Mouse (Mus musculus): Measurements from ENCODE around the gene Pdlim5.

Pdlim5 gene

DNA sequence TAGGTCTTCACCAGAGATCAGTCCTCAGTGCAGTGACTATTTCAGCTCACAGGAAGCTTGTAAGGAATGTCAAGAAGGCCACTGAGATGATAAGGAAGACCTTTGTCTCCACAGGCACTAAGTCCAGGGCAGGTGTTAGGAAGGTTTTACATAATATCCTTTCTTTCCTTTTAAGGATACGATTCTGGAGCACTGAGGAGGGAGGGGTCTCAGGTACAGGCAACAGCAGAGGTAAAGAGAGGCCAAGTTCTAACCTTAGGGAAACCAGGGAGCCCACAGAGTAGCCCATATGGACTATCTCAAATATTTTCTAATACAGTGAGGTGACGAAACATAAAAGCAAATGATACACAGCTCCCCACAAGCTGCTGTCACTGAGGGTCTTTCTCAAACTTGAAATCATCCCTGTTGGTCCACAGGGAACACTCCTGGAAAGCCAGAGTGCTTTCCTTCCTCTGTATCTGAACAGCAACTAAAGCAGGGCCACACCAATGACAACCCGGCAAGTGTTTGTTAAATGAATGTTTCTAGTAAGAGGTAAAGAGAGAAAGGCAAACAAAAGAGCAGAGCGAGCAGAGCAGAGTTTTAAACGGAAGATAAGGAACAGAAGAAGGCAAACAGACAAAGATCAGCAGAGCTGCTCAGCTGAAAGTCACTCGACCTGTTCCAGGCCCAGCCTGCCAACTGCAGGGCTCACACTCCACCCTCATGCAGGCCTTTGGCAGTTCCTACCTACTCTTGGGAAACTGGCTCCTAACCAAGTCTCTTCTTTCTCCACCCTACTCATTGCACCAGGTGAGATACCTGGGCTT is 55.9 kb downstream of the Pdlim5 start:
- no peak for DNase-seq (ENCODE audit: low read depth)

DNA sequence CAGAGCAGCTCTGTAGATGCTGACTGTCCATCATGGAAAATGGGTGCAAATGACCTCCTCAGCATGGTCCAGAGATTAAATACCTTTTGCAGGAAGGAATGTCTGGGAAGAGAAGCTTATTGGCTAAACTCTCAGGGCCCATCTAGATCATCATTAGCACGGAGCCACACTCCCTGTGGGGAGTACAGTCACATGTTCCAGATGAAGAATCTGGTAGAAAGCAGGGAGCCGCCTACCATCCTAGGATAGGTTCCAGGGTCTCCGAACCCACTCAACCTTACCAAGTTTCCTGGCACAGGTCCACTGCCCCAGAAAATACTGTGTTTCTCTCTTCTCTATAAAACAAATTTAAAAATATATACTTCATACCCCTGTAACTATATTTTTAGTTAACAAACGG is 57.4 kb downstream of the Pdlim5 start:
- DNase-seq (ENCODE audit: low read depth) = no peak

DNA sequence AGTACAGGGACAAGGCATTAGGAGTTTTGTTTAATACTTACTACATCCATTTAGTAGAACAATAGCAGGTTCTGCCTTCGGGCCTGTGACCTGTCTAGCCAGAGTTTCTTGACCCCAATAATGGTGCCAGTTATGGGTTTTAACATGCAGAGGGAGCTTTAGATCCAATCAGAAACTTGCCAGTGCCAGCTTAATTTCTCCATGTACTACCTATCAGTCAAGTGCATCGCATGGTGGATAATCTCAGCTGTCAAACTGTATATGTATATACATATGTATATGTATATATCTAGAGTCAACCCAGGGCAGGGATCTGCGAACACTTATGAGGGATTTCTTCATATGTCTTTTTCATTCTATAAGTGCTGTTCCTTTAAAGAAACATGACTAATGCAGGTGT is 61.0 kb downstream of the Pdlim5 start:
- no peak for DNase-seq (ENCODE audit: low read depth)

- DNase-seq (ENCODE audit: low read depth) = no peak
These were observed 62.0 kb downstream of the Pdlim5 start for GRCm38 (mm10) chr3:142333458-142333857.

- DNase-seq (ENCODE audit: low read depth) = peak; percentile 91
These were observed 62.8 kb downstream of the Pdlim5 start for GRCm38 (mm10) chr3:142332716-142333115.

- DNase-seq (ENCODE audit: low read depth) = peak; percentile 88
These were observed 63.5 kb downstream of the Pdlim5 start for GRCm38 (mm10) chr3:142331872-142332554.

DNA sequence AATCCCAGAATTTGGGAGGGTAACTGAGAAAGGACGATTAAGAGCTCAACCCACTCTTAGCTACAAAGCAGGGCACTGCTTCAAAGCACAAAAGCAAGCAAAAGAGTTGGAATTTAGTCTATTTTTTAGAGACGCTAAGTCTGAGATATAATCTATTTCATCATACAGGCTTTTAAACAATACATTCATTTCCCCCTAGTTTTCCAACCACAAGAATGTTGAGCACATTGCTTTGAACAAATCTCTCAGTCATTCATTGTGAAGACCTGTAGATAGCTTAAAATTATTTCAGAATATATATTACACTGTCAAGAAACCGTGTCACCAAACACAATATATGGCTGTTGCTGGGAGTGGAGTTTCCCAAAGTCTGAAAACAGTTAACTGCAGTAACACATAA is 65.1 kb downstream of the Pdlim5 start:
- peak; percentile 71 for DNase-seq (ENCODE audit: low read depth)

- no peak for DNase-seq (ENCODE audit: low read depth)
These were observed 71.9 kb downstream of the Pdlim5 start for GRCm38 (mm10) chr3:142323592-142323991.

DNA sequence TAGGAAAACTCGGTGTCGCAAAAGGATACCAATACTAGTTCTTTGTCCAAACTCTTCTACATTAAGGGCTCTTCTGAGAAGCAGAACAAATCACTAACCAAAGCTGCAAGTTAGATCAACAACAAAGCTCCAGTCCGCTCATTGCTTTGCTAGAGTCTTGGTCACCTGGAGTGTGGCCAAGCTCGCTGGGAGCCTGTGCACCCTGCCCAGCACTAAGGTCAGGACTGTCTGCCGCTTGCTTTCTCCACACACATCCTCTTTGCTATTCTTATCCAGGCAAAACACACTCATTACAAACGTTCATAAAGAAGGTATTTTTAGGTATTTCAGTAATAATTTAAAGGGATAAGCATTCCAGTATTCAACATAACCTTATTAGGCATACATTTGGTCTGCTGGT is 73.6 kb downstream of the Pdlim5 start:
- DNase-seq (ENCODE audit: low read depth) = peak; percentile 56

- peak; percentile 37 for DNase-seq (ENCODE audit: low read depth)
These were observed 77.3 kb downstream of the Pdlim5 start for GRCm38 (mm10) chr3:142318147-142318546.

- no peak for DNase-seq (ENCODE audit: low read depth)
These were observed 79.3 kb downstream of the Pdlim5 start for GRCm38 (mm10) chr3:142316138-142316740.

DNA sequence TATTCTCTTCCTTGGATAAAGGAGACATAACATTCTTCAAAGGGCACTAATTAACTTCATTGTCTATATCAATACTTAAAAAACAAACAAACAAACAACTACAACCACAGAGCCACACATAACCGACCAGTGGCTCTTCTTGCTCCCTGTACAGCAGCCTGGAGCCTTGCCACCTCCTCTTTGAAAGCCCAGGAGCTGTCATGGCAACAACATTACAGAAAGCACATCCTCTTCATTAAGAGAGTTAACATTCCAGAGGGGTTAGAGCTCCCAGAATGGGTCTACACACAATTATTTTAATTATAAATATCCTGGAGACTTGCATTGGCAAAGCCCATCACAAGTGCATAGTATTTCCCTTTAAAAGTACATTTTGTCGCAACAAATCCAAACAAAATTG is 84.4 kb downstream of the Pdlim5 start:
- no peak for DNase-seq (ENCODE audit: low read depth)

DNA sequence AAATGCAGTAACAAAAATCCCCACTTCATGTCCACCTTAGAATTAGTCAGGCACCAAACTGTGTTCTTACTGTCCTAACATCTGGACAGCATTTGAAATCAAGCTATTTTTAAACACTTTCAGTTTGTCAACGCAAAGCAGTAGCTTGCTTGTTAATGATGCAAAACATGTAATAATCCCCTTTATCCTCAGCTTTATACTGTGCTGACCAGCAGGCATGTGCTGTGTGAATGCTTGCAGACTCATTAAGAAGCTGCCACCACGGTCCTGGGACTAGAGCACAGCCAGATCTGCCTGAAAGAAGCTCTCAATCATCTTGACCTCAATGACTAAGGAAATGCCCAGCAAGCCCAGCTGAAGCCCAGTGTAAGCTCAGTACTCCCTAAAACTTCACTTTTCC is 85.0 kb downstream of the Pdlim5 start:
- DNase-seq (ENCODE audit: low read depth) = peak; percentile 56

- no peak for DNase-seq (ENCODE audit: low read depth)
These were observed 100.2 kb downstream of the Pdlim5 start for GRCm38 (mm10) chr3:142295287-142295676.

DNA sequence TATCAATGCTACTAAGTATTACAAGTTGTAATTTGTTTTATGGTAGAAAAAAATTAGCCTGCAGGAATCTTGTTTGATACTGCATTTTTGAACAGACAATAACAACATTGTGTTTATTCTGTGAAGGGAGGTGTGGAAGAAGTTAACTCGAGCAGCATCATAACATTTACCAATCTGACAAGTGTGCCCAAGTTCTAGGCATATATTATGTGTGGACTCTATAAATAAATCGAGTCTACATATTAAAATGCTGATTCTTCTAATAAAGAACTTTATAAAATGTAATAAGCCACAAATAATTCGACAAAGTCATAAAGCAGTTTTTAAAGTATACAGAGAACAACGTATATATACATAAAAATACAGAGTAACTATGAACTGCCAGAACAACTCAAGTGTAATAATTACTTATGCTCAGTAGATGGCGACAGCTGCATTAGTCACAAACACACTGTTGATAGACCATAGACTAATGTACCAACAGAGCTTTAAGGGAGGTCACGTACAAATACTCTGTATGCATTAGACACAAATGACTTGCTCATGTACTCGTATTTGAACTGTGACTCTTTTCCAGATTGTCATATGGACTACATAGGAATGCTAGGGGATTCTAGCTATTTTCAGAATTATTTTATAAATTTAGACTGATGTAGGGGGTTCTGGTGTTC is 100.7 kb downstream of the Pdlim5 start:
- peak; percentile 83 for DNase-seq (ENCODE audit: low read depth)

GRCm38 (mm10) chr3:142293561-142293960 is 101.9 kb downstream of the Pdlim5 start:
- DNase-seq (ENCODE audit: low read depth) = no peak

DNA sequence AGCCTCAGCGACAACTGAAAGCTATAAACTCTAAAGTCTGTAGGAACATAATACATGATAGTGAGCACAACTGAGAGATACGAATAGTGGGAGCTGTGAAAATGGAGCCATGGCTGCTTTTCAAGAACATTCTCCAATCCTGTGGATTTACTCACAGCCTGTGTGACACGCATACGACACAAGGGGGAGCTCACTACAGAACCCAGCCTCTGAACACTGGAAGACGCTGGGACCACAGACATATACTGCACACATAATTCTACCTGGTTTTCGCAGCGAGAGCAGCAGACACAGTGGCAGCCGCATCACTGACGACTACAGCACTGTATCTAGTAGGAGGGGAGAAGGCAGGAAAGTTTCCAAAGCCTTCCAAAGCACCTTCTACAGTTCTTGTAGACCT is 112.8 kb downstream of the Pdlim5 start:
- DNase-seq (ENCODE audit: low read depth) = peak; percentile 66

- no peak for DNase-seq (ENCODE audit: low read depth)
These were observed 113.8 kb downstream of the Pdlim5 start for GRCm38 (mm10) chr3:142281656-142282055.

GRCm38 (mm10) chr3:142281093-142281445 is 114.4 kb downstream of the Pdlim5 start:
- peak; percentile 95 for DNase-seq (ENCODE audit: low read depth)

DNA sequence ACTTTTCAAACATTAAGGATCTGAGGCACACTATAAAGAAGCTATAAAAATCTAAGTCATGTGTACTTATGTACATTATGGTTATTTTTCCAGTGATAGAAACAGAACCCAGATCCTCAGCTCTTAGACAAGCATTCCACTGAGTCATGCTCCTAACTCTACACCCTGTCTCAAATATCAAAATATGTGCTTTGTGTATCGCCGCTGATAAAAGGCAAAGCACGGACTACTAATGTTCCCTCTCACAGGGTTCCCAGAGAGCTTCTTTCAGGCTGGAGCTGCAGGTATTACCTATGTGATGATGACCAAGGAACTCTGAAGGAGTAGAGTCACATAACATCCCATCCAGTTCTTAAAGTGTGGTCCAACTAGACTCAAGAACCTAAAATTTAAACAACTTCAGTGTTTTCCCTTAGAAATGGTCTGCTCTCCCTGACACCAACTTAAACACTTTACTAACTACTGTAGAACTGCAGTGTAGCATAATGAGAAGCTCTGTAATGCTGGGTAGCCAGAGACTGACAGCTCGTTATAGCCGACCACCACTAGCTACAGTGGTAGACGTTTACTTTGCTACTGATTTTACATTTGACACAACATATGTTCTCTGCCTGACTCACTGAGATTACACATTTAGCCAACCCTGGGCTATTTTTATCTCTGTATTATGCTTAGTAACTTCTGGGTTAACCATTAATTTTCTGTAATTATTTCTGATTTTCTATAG is 115.0 kb downstream of the Pdlim5 start:
- DNase-seq (ENCODE audit: low read depth) = no peak

- no peak for DNase-seq (ENCODE audit: low read depth)
These were observed 116.5 kb downstream of the Pdlim5 start for GRCm38 (mm10) chr3:142279011-142279410.

- DNase-seq (ENCODE audit: low read depth) = no peak
These were observed 119.0 kb downstream of the Pdlim5 start for GRCm38 (mm10) chr3:142276506-142276905.

Data from 416B (cell line).